Comparison of ENCODE assay signal across 16 mouse cellular contexts in genomic region chr9:102868451-102868850, GRCm38 (mm10).
"Had no signal": no experiment of that assay in that cellular context is flagged by ENCODE, and none has a peak within 500 bp of the region (broad histone marks: within the 10 kb centered on the region; RNA-seq: fewer than 3 reads in every experiment).

No protein-coding gene starts in this region.

- H3K4me3 ChIP-seq: lung, embryonic 15.5 days; megakaryocyte, embryonic 14.5 days; midbrain, embryonic 13.5 days; midbrain, embryonic 15.5 days; neural tube, embryonic 12.5 days; stomach, embryonic 15.5 days had no signal

- H3K9ac ChIP-seq: lung, embryonic 15.5 days; midbrain, embryonic 13.5 days; midbrain, embryonic 15.5 days; neural tube, embryonic 12.5 days; stomach, embryonic 15.5 days had no signal

- ATAC-seq: lung, postnatal 0 days; midbrain, embryonic 13.5 days; midbrain, embryonic 15.5 days had no signal

- H3K27me3 ChIP-seq: lung, embryonic 15.5 days; midbrain, embryonic 13.5 days; midbrain, embryonic 15.5 days; neural tube, embryonic 12.5 days; stomach, embryonic 15.5 days had no signal

- H3K27ac ChIP-seq: lung, embryonic 15.5 days; macrophage; midbrain, embryonic 13.5 days; midbrain, embryonic 15.5 days; neural tube, embryonic 12.5 days; stomach, embryonic 15.5 days; stomach, postnatal 0 days had no signal

- H3K9me3 ChIP-seq: lung, embryonic 15.5 days; megakaryocyte, embryonic 14.5 days; midbrain, embryonic 13.5 days; midbrain, embryonic 15.5 days; neural tube, embryonic 12.5 days; stomach, embryonic 15.5 days had no signal

- DNase-seq: lung, adult 2 months; lung, postnatal 14 days; lung, postnatal 36 days; right cerebral cortex, postnatal 14 days; thymus, adult 2 months; thymus, postnatal 25 days had no signal

- H3K4me2 ChIP-seq: lung, embryonic 15.5 days; midbrain, embryonic 11.5 days; midbrain, embryonic 13.5 days; midbrain, embryonic 15.5 days; neural tube, embryonic 12.5 days; stomach, embryonic 15.5 days had no signal
